Mouse (Mus musculus) embryonic facial prominence, embryonic 10.5 days (tissue): ENCODE measurements around the gene Mtcl1. TPM values are rescaled to one million over a fixed set of nuclear protein-coding genes. Genes with fewer than 3 reads are reported as not detected.

ENCODE experiments used
- DNase-seq: peaks from one replicate; pipeline ENCODE4 v3.0.0-alpha.2; 2017; ENCODE audit warnings: low spot score
- H3K27ac ChIP-seq: fragments of 300-500 bp; sonication (generic); replicated peaks from 2 replicates; pipeline ENCODE4 v1.5.1; 2016; ENCODE audit warnings: mild to moderate bottlenecking
- H3K27me3 ChIP-seq: fragments of 300-500 bp; sonication (generic); replicated peaks from 2 replicates; pipeline ENCODE4 v1.6.1; 2016; ENCODE audit warnings: low read depth, mild to moderate bottlenecking; ENCODE audit not compliant: poor library complexity, severe bottlenecking
- H3K36me3 ChIP-seq: fragments of 300-500 bp; sonication (generic); replicated peaks from 2 replicates; pipeline ENCODE4 v1.6.1; 2016; ENCODE audit warnings: mild to moderate bottlenecking, moderate library complexity
- H3K4me1 ChIP-seq: fragments of 300-500 bp; sonication (generic); 2 replicates; pipeline ENCODE4 v1.6.1; 2016
- H3K4me3 ChIP-seq: fragments of 300-500 bp; sonication (generic); 2 replicates; pipeline ENCODE4 v1.5.1; 2016; ENCODE audit warnings: mild to moderate bottlenecking, moderate library complexity
- H3K9me3 ChIP-seq: fragments of 300-500 bp; sonication (generic); 2 replicates; pipeline ENCODE4 v1.6.1; 2016; ENCODE audit warnings: mild to moderate bottlenecking
- WGBS: fragments of 180-500 bp; shearing (Covaris S2); methylation state at CpG from one replicate; pipeline ENCODE4 v1.1.7; 2016; 5-methylcytosine and 5-hydroxymethylcytosine counted together
- polyA plus RNA-seq: library from polyadenylated mRNA; unstranded; fragments of >200 nt; fragmentation: Nextera tagmentation; extraction: Ambion mirVana; gene quantifications from 2 replicates; pipeline ENCODE4 v1.2.1, GENCODE M21; 2016

Mtcl1 gene
- polyA plus RNA-seq, 1 experiment from 2014 or later = 13.2 TPM

- no peak overlapping the region for H3K4me3 ChIP-seq
- no peaks in the 10 kb centered on the region for H3K4me1 ChIP-seq
- H3K36me3 ChIP-seq = no peaks in the 10 kb centered on the region
- 91% methylated on average over 4 of the region's 4 CpGs for WGBS
- no peak overlapping the region for H3K27ac ChIP-seq
- H3K9me3 ChIP-seq = 0 out of 2 replicates have a peak, but pooled peaks cover 6% of the 10 kb centered on the region
- DNase-seq = no peak
- H3K27me3 ChIP-seq = 0 out of 2 replicates have a peak, but pooled peaks cover 3% of the 10 kb centered on the region
Measured at GRCm38 (mm10) chr17:66293581-66293980, 156.0 kb downstream of the Mtcl1 start.

- no peaks in the 10 kb centered on the region for H3K4me1 ChIP-seq
- no peaks in the 10 kb centered on the region for H3K36me3 ChIP-seq
- H3K4me3 ChIP-seq = no peak overlapping the region
- H3K27me3 ChIP-seq = no peaks in the 10 kb centered on the region
- DNase-seq = no peak
- WGBS = 91% methylated on average over 4 of the region's 4 CpGs
- H3K9me3 ChIP-seq = 0 out of 2 replicates have a peak, but pooled peaks cover 5% of the 10 kb centered on the region
- H3K27ac ChIP-seq = no peak overlapping the region
Measured at GRCm38 (mm10) chr17:66289894-66290293, 159.7 kb downstream of the Mtcl1 start.

Other genes with a start within 250 kb of the Mtcl1 start
- 25.5 and 27.4 TPM in 2 replicates for gene Rab12, start 70.0 kb upstream of the Mtcl1 start, polyA plus RNA-seq
- not detected in 2 replicates for gene Themis3, start 144.9 kb upstream of the Mtcl1 start, polyA plus RNA-seq